Mouse (Mus musculus): ENCODE results near the gene Glyr1. TPM values are rescaled to one million over a fixed set of nuclear protein-coding genes. Genes with fewer than 3 reads are reported as not detected.

Gene Glyr1
- 0.42 and 0.50 TPM in 2 replicates for polyA plus RNA-seq (2012)

- no peaks in the 10 kb centered on the region for H3K9me3 ChIP-seq (ENCODE audit: control insufficient read depth, low read length)
- no peaks in the 10 kb centered on the region for H3K27me3 ChIP-seq (ENCODE audit: control insufficient read depth)
- no peak for TF ChIP-seq TAL1 (IDR thresholded peaks at IDR 0.05; ENCODE audit: low read length)
- no peak for TF ChIP-seq GATA1 (IDR thresholded peaks at IDR 0.05; ENCODE audit: low read length)
- peaks cover 32% of the 10 kb centered on the region for H3K4me1 ChIP-seq (ENCODE audit: control insufficient read depth)
- peak within 1 kb of the TSS; percentile 74 for H3K4me3 ChIP-seq (replicated peaks)
- H3K36me3 ChIP-seq (ENCODE audit: control insufficient read depth), result peaks cover 58% of the 10 kb centered on the region
Measured at GRCm38 (mm10) chr16:5049774-5050234, at the start of gene Glyr1, which contains the start of gene Ubn1. TSS of gene Glyr1 (minus strand) at chr16:5049863. TSS of gene Ubn1 (plus strand) at chr16:5050057.

GRCm38 (mm10) chr16:5096504-5096903 lies 46.8 kb upstream of the Glyr1 start:
- Histone ChIP-seq H3K27me3 (ENCODE audit: control insufficient read depth) (no peaks in the 10 kb centered on the region), H3K9me3 (ENCODE audit: control insufficient read depth, low read length) (no peaks in the 10 kb centered on the region), H3K36me3 (ENCODE audit: control insufficient read depth) (no peaks in the 10 kb centered on the region), H3K4me3 (replicated peaks) (no peak overlapping the region), H3K4me1 (ENCODE audit: control insufficient read depth) (no peaks in the 10 kb centered on the region)
- TF ChIP-seq TAL1 (IDR thresholded peaks at IDR 0.05; ENCODE audit: low read length), result no peak
- TF ChIP-seq GATA1 (IDR thresholded peaks at IDR 0.05; ENCODE audit: low read length), result no peak

- no peaks in the 10 kb centered on the region for H3K27me3 ChIP-seq (ENCODE audit: control insufficient read depth)
- H3K4me1 ChIP-seq (ENCODE audit: control insufficient read depth), result no peaks in the 10 kb centered on the region
- H3K36me3 ChIP-seq (ENCODE audit: control insufficient read depth), result peaks cover 1% of the 10 kb centered on the region
- TF ChIP-seq GATA1 (IDR thresholded peaks at IDR 0.05; ENCODE audit: low read length), result no peak
- no peak for TF ChIP-seq TAL1 (IDR thresholded peaks at IDR 0.05; ENCODE audit: low read length)
- H3K9me3 ChIP-seq (ENCODE audit: control insufficient read depth, low read length), result no peaks in the 10 kb centered on the region
- H3K4me3 ChIP-seq (replicated peaks), result no peak overlapping the region
Measured at GRCm38 (mm10) chr16:5093285-5093684, 43.6 kb upstream of the Glyr1 start.

- no peaks in the 10 kb centered on the region for H3K4me1 ChIP-seq (ENCODE audit: control insufficient read depth)
- peaks cover 43% of the 10 kb centered on the region for H3K36me3 ChIP-seq (ENCODE audit: control insufficient read depth)
- no peak overlapping the region for H3K4me3 ChIP-seq (replicated peaks)
- no peaks in the 10 kb centered on the region for H3K27me3 ChIP-seq (ENCODE audit: control insufficient read depth)
- H3K9me3 ChIP-seq (ENCODE audit: control insufficient read depth, low read length), result no peaks in the 10 kb centered on the region
- no peak for TF ChIP-seq GATA1 (IDR thresholded peaks at IDR 0.05; ENCODE audit: low read length)
- TF ChIP-seq TAL1 (IDR thresholded peaks at IDR 0.05; ENCODE audit: low read length), result no peak
Measured at GRCm38 (mm10) chr16:5089021-5089420, 39.4 kb upstream of the Glyr1 start.

GRCm38 (mm10) chr16:5086179-5086578 lies 36.5 kb upstream of the Glyr1 start:
- Histone ChIP-seq H3K36me3 (ENCODE audit: control insufficient read depth) (peaks cover 71% of the 10 kb centered on the region), H3K4me3 (replicated peaks) (no peak overlapping the region), H3K27me3 (ENCODE audit: control insufficient read depth) (no peaks in the 10 kb centered on the region), H3K4me1 (ENCODE audit: control insufficient read depth) (no peaks in the 10 kb centered on the region), H3K9me3 (ENCODE audit: control insufficient read depth, low read length) (no peaks in the 10 kb centered on the region)
- TF ChIP-seq GATA1 (IDR thresholded peaks at IDR 0.05; ENCODE audit: low read length) (no peak), TAL1 (IDR thresholded peaks at IDR 0.05; ENCODE audit: low read length) (no peak)

GRCm38 (mm10) chr16:5085196-5085595 lies 35.5 kb upstream of the Glyr1 start:
- Histone ChIP-seq H3K9me3 (ENCODE audit: control insufficient read depth, low read length) (no peaks in the 10 kb centered on the region), H3K36me3 (ENCODE audit: control insufficient read depth) (peaks cover 76% of the 10 kb centered on the region), H3K4me1 (ENCODE audit: control insufficient read depth) (no peaks in the 10 kb centered on the region), H3K27me3 (ENCODE audit: control insufficient read depth) (no peaks in the 10 kb centered on the region), H3K4me3 (replicated peaks) (no peak overlapping the region)
- TF ChIP-seq GATA1 (IDR thresholded peaks at IDR 0.05; ENCODE audit: low read length), result no peak
- no peak for TF ChIP-seq TAL1 (IDR thresholded peaks at IDR 0.05; ENCODE audit: low read length)

- H3K36me3 ChIP-seq (ENCODE audit: control insufficient read depth), result peaks cover 99% of the 10 kb centered on the region
- no peak for TF ChIP-seq GATA1 (IDR thresholded peaks at IDR 0.05; ENCODE audit: low read length)
- no peak for TF ChIP-seq TAL1 (IDR thresholded peaks at IDR 0.05; ENCODE audit: low read length)
- no peaks in the 10 kb centered on the region for H3K9me3 ChIP-seq (ENCODE audit: control insufficient read depth, low read length)
- no peaks in the 10 kb centered on the region for H3K27me3 ChIP-seq (ENCODE audit: control insufficient read depth)
- H3K4me3 ChIP-seq (replicated peaks), result no peak overlapping the region
- no peaks in the 10 kb centered on the region for H3K4me1 ChIP-seq (ENCODE audit: control insufficient read depth)
Measured at GRCm38 (mm10) chr16:5074341-5074740, 24.7 kb upstream of the Glyr1 start.

GRCm38 (mm10) chr16:5071974-5072373 lies 22.3 kb upstream of the Glyr1 start:
- Histone ChIP-seq H3K27me3 (ENCODE audit: control insufficient read depth) (no peaks in the 10 kb centered on the region), H3K9me3 (ENCODE audit: control insufficient read depth, low read length) (no peaks in the 10 kb centered on the region), H3K4me3 (replicated peaks) (no peak overlapping the region), H3K4me1 (ENCODE audit: control insufficient read depth) (no peaks in the 10 kb centered on the region), H3K36me3 (ENCODE audit: control insufficient read depth) (peaks cover 96% of the 10 kb centered on the region)
- no peak for TF ChIP-seq GATA1 (IDR thresholded peaks at IDR 0.05; ENCODE audit: low read length)

- Histone ChIP-seq H3K36me3 (ENCODE audit: control insufficient read depth) (peaks cover 96% of the 10 kb centered on the region), H3K4me3 (replicated peaks) (no peak overlapping the region), H3K4me1 (ENCODE audit: control insufficient read depth) (no peaks in the 10 kb centered on the region), H3K9me3 (ENCODE audit: control insufficient read depth, low read length) (no peaks in the 10 kb centered on the region), H3K27me3 (ENCODE audit: control insufficient read depth) (no peaks in the 10 kb centered on the region)
- no peak for TF ChIP-seq TAL1 (IDR thresholded peaks at IDR 0.05; ENCODE audit: low read length)
- no peak for TF ChIP-seq GATA1 (IDR thresholded peaks at IDR 0.05; ENCODE audit: low read length)
Measured at GRCm38 (mm10) chr16:5070321-5070720, 20.7 kb upstream of the Glyr1 start.

GRCm38 (mm10) chr16:5063472-5063871 lies 13.8 kb upstream of the Glyr1 start:
- H3K27me3 ChIP-seq (ENCODE audit: control insufficient read depth), result no peaks in the 10 kb centered on the region
- peaks cover 90% of the 10 kb centered on the region for H3K36me3 ChIP-seq (ENCODE audit: control insufficient read depth)
- no peaks in the 10 kb centered on the region for H3K9me3 ChIP-seq (ENCODE audit: control insufficient read depth, low read length)
- no peak for TF ChIP-seq TAL1 (IDR thresholded peaks at IDR 0.05; ENCODE audit: low read length)
- no peak for TF ChIP-seq GATA1 (IDR thresholded peaks at IDR 0.05; ENCODE audit: low read length)
- H3K4me1 ChIP-seq (ENCODE audit: control insufficient read depth), result no peaks in the 10 kb centered on the region
- no peak overlapping the region for H3K4me3 ChIP-seq (replicated peaks)
